Comparison of ENCODE assay signal across 8 mouse cellular contexts in the genomic region with DNA sequence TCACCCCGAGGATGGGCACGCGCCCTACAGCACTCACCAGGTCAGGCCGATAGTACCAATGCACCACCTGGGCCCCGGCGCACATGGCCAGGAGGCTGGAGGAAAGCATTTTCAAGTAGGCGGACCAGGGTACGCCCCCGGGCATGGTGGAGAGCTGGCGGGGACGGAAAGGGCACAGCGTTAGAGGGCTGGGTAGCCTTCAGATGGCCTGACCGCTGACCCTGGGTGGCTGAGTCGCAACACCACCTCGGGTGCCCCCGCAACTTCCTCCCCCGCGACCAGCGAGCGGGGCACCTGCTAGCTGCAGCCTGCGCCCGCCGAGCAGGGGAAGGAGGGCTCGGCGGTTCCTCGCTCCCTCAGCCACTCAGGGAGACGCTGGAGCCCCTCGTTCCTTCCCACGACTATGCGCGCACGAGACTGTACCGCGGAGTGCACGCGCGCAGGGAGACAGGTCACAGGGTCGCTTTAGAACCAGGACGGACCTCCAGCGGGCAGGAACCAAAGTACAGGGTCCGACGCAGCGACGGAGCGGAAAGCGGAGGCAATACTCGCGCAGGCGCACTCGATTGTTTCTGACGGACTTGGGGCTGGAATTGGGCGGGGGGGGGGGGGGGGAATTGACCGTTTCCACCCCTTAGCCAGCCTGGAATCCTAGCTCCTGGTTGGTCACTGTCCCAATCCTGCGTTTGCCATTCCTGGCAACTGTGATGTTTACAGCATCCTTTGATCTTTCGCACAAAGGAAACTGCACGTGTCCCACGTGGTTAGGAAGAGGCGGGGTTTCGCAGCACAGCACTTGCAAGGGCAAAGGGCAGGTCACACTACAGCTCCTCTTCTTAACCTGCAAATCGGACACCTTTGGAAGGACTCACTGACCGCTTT. TPM values are rescaled to one million over a fixed set of nuclear protein-coding genes. Genes with fewer than 3 reads are reported as not detected.
DNase-seq lines count a peak whose midpoint lies in the region; ATAC-seq and TF ChIP-seq lines count a peak whose summit lies in the region.

1190007I07Rik (minus strand) TSS at position 558 of the 882 bp plus-strand sequence.

- H3K27me3 ChIP-seq in ES-Bruce4 (ENCODE audit: control insufficient read depth, insufficient read depth, low read length, poor library complexity, severe bottlenecking): no peaks in the 10 kb centered on the region
- no peaks in the 10 kb centered on the region for H3K27me3 ChIP-seq in forebrain, embryonic 13.5 days
- no peaks in the 10 kb centered on the region for H3K27me3 ChIP-seq in liver, postnatal 0 days (ENCODE audit: insufficient read depth, low read length)
- H3K27me3 ChIP-seq in neural tube, embryonic 14.5 days (ENCODE audit: control insufficient read depth, insufficient read depth, low read length): no peaks in the 10 kb centered on the region

- no peaks in the 10 kb centered on the region for H3K9me3 ChIP-seq in ES-Bruce4 (replicated peaks; ENCODE audit: control insufficient read depth, insufficient read depth, low read length, poor library complexity, severe bottlenecking)
- no peaks in the 10 kb centered on the region for H3K9me3 ChIP-seq in forebrain, embryonic 13.5 days (replicated peaks)
- no peaks in the 10 kb centered on the region for H3K9me3 ChIP-seq in liver, postnatal 0 days (ENCODE audit: low read length)
- H3K9me3 ChIP-seq in neural tube, embryonic 14.5 days (ENCODE audit: control insufficient read depth, low read length): no peaks in the 10 kb centered on the region

- H3K36me3 ChIP-seq in ES-Bruce4 (ENCODE audit: control insufficient read depth, insufficient read depth, low read length, poor library complexity, severe bottlenecking): no peaks in the 10 kb centered on the region
- H3K36me3 ChIP-seq in forebrain, embryonic 13.5 days (ENCODE audit: poor library complexity, severe bottlenecking): peaks cover 6% of the 10 kb centered on the region; the same call in 1 of the 2 replicates
- H3K36me3 ChIP-seq in liver, postnatal 0 days (replicated peaks; ENCODE audit: insufficient read depth, low read length): no peaks in the 10 kb centered on the region
- no peaks in the 10 kb centered on the region for H3K36me3 ChIP-seq in neural tube, embryonic 14.5 days (ENCODE audit: control insufficient read depth, insufficient read depth, low read length)

- H3K4me2 ChIP-seq in forebrain, embryonic 13.5 days: peak within 1 kb of the TSS; percentile 66
- H3K4me2 ChIP-seq in liver, postnatal 0 days (ENCODE audit: low read depth, low read length): peak within 1 kb of the TSS; percentile 77
- H3K4me2 ChIP-seq in neural tube, embryonic 14.5 days (ENCODE audit: low read depth, low read length): peak within 1 kb of the TSS; percentile 70

- H3K4me1 ChIP-seq in ES-Bruce4 (ENCODE audit: control insufficient read depth, insufficient read depth, low read length): no peaks in the 10 kb centered on the region
- peaks cover 6% of the 10 kb centered on the region for H3K4me1 ChIP-seq in forebrain, embryonic 13.5 days
- H3K4me1 ChIP-seq in liver, postnatal 0 days (ENCODE audit: insufficient read depth): no peaks in the 10 kb centered on the region
- peaks cover 4% of the 10 kb centered on the region; the same call in 1 of the 2 replicates for H3K4me1 ChIP-seq in neural tube, embryonic 14.5 days (ENCODE audit: control insufficient read depth, insufficient read depth, low read length)

- H3K9ac ChIP-seq in ES-Bruce4 (ENCODE audit: low read depth, poor library complexity, severe bottlenecking): peak within 1 kb of the TSS; percentile 51
- peak within 1 kb of the TSS; percentile 87 for H3K9ac ChIP-seq in forebrain, embryonic 13.5 days
- peak within 1 kb of the TSS; percentile 83 for H3K9ac ChIP-seq in liver, postnatal 0 days (replicated peaks)
- H3K9ac ChIP-seq in neural tube, embryonic 14.5 days (replicated peaks; ENCODE audit: low read depth, low read length): peak within 1 kb of the TSS; percentile 78

- intact Hi-C loops in heart, postnatal 10 days (cut with DNase I): no loop called here

- H3K27ac ChIP-seq in ES-Bruce4 (ENCODE audit: insufficient read depth, low read length): peak within 1 kb of the TSS; percentile 89
- peak within 1 kb of the TSS; percentile 78 for H3K27ac ChIP-seq in forebrain, embryonic 13.5 days
- peak within 1 kb of the TSS; percentile 90 for H3K27ac ChIP-seq in liver, postnatal 0 days (ENCODE audit: low read depth)
- peak within 1 kb of the TSS; percentile 87 for H3K27ac ChIP-seq in neural tube, embryonic 14.5 days (ENCODE audit: low read depth, low read length)

- peak; percentile 93 for TF ChIP-seq EP300 in ES-Bruce4 (IDR thresholded peaks at IDR 0.05; ENCODE audit: insufficient read depth, low read depth, low read length)
- no peak; the same call in 1 of the 2 replicates for TF ChIP-seq EP300 in liver, postnatal 0 days (IDR thresholded peaks at IDR 0.05; ENCODE audit: low read depth)

- peak; percentile 89 to 93 for DNase-seq in heart, postnatal 10 days
- peak; percentile 92 for DNase-seq in large intestine, adult 2 months (ENCODE audit: low read depth, low spot score)
- peak; percentile 94 for DNase-seq in liver, postnatal 0 days
- peak; percentile 95 for DNase-seq in testis, postnatal 10 days (ENCODE audit: low spot score)

- peak within 1 kb of the TSS; percentile 70 for H3K4me3 ChIP-seq in ES-Bruce4 (ENCODE audit: low read depth, low read length)
- peak within 1 kb of the TSS; percentile 77 for H3K4me3 ChIP-seq in forebrain, embryonic 13.5 days
- H3K4me3 ChIP-seq in liver, postnatal 0 days (ENCODE audit: low read depth, low read length): peak within 1 kb of the TSS; percentile 82
- H3K4me3 ChIP-seq in neural tube, embryonic 14.5 days (ENCODE audit: low read depth, low read length): peak within 1 kb of the TSS; percentile 69

- peak; percentile 82 for ATAC-seq in cerebellum, adult (ENCODE audit: insufficient number of reproducible peaks, low FRiP score, low TSS enrichment)
- peak; percentile 90 for ATAC-seq in forebrain, embryonic 13.5 days
- peak; percentile 91 for ATAC-seq in liver, postnatal 0 days
- ATAC-seq in neural tube, embryonic 14.5 days (ENCODE audit: low read depth): peak; percentile 93

- TF ChIP-seq CTCF in ES-Bruce4 (IDR thresholded peaks at IDR 0.05; ENCODE audit: low read depth, low read length): no peak
- peak; percentile 37 for TF ChIP-seq CTCF in liver, postnatal 0 days (IDR thresholded peaks at IDR 0.05; ENCODE audit: low read depth)

- peak; percentile 55 for TF ChIP-seq POLR2A in ES-Bruce4 (IDR thresholded peaks at IDR 0.05; ENCODE audit: insufficient read depth, low read length)

- WGBS in forebrain, embryonic 13.5 days: under 1% methylated on average over 46 of the region's 61 CpGs
- WGBS in large intestine, adult 2 months: under 1% methylated on average over 61 of the region's 61 CpGs
- WGBS in liver, postnatal 0 days (ENCODE audit: insufficient replicate concordance): under 1% methylated on average over 59 of the region's 61 CpGs
- under 1% methylated on average over 54 of the region's 61 CpGs for WGBS in neural tube, embryonic 14.5 days

RNA-seq across cellular contexts. Expression of gene 1190007I07Rik, which starts in this region (rescaled TPM):
- polyA plus RNA-seq in ES-Bruce4 (2011; ENCODE audit: insufficient read depth, insufficient read length, low read depth, missing spikeins): 55.7 and 55.8 TPM in 2 replicates
- polyA plus RNA-seq in forebrain, embryonic 13.5 days (2015; fragmentation: Nextera tagmentation; extraction: Ambion mirVana): 41.1 and 42.7 TPM in 2 replicates
- total RNA-seq in heart, postnatal 10 days (2021): 10 to 100 TPM; 24.2 to 25.0 TPM
- 32.5 and 40.6 TPM in 2 replicates for polyA plus RNA-seq in large intestine, adult 2 months (2012; rRNA removed)
- 31.4 and 39.7 TPM in 2 replicates for polyA plus RNA-seq in liver, postnatal 0 days (2015; fragmentation: Nextera tagmentation; extraction: Ambion mirVana)
- 32.8 and 44.8 TPM in 2 replicates for polyA plus RNA-seq in neural tube, embryonic 14.5 days (2014; fragmentation: Nextera tagmentation; extraction: Ambion mirVana)

Comparison
In these comparisons a context has a peak if more than half of its experiments do, and no peak if none do; other contexts are left out.
1. Peak in every context shown above with its lines: DNase-seq, ATAC-seq, H3K4me3 ChIP-seq and H3K27ac ChIP-seq.